Mouse (Mus musculus) stomach, postnatal 0 days (tissue): Measurements from ENCODE around the gene Ticam1. TPM values are rescaled to one million over a fixed set of nuclear protein-coding genes. Genes with fewer than 3 reads are reported as not detected.

Experiments
- ATAC-seq: fragments of 200-750 bp; cut with Nextera tagmentation; 2 replicates; pipeline ENCODE4 v1.8.0; 2017; ENCODE audit not compliant: low FRiP score, low TSS enrichment
- DNase-seq: peaks from one replicate; pipeline ENCODE4 v3.0.0-alpha.2; 2016; ENCODE audit warnings: low spot score
- H3K27ac ChIP-seq: fragments of 300-500 bp; sonication (generic); replicated peaks from 2 replicates; pipeline ENCODE4 v1.5.1; 2014; ENCODE audit warnings: mild to moderate bottlenecking, control low read depth
- H3K27me3 ChIP-seq: fragments of 300-500 bp; sonication (generic); 2 replicates; pipeline ENCODE4 v1.6.1; 2014; ENCODE audit warnings: low read length; ENCODE audit not compliant: control insufficient read depth, insufficient read depth
- H3K36me3 ChIP-seq: fragments of 300-500 bp; sonication (generic); 2 replicates; pipeline ENCODE4 v1.6.1; 2014; ENCODE audit warnings: low read length, mixed read lengths; ENCODE audit not compliant: control insufficient read depth, insufficient read depth
- H3K4me1 ChIP-seq: fragments of 300-500 bp; sonication (generic); replicated peaks from 2 replicates; pipeline ENCODE4 v1.6.1; 2014; ENCODE audit warnings: antibody characterized with exemption; ENCODE audit not compliant: control insufficient read depth, insufficient read depth
- H3K4me2 ChIP-seq: fragments of 300-500 bp; sonication (generic); replicated peaks from 2 replicates; pipeline ENCODE4 v1.6.1; 2014; ENCODE audit warnings: low read depth, mild to moderate bottlenecking, control low read depth, moderate library complexity
- H3K4me3 ChIP-seq: fragments of 300-500 bp; sonication (generic); 2 replicates; pipeline ENCODE4 v1.5.1; 2014; ENCODE audit warnings: low read depth, low read length, control low read depth
- H3K9ac ChIP-seq: fragments of 300-500 bp; sonication (generic); 2 replicates; pipeline ENCODE4 v1.6.1; 2014; ENCODE audit warnings: mild to moderate bottlenecking, low read length, control low read depth, mixed read lengths
- H3K9me3 ChIP-seq: fragments of 300-500 bp; sonication (generic); 2 replicates; pipeline ENCODE4 v1.6.1; 2016; ENCODE audit warnings: low read length; ENCODE audit not compliant: control insufficient read depth
- CTCF ChIP-seq: IDR thresholded peaks from 2 replicates; pipeline ENCODE4 v1.5.1; 2016; ENCODE audit warnings: antibody characterized with exemption, low read depth, mild to moderate bottlenecking, moderate library complexity
- EP300 ChIP-seq: optimal IDR thresholded peaks from 2 replicates; pipeline ENCODE3; 2016; ENCODE audit warnings: antibody characterized with exemption
- WGBS: fragments of 180-500 bp; shearing (Covaris S2); extraction: QIAGEN DNeasy Blood & Tissue Kit; methylation state at CpG from one replicate; pipeline ENCODE4 v1.1.7; 2014; 5-methylcytosine and 5-hydroxymethylcytosine counted together
- polyA plus RNA-seq: library from polyadenylated mRNA; unstranded; fragments of >200 nt; fragmentation: Nextera tagmentation; extraction: Ambion mirVana; gene quantifications from 2 replicates; pipeline ENCODE4 v1.2.1, GENCODE M21; 2015

Gene Ticam1
- polyA plus RNA-seq, 1 experiment from 2014 or later = 4.6 TPM

DNA sequence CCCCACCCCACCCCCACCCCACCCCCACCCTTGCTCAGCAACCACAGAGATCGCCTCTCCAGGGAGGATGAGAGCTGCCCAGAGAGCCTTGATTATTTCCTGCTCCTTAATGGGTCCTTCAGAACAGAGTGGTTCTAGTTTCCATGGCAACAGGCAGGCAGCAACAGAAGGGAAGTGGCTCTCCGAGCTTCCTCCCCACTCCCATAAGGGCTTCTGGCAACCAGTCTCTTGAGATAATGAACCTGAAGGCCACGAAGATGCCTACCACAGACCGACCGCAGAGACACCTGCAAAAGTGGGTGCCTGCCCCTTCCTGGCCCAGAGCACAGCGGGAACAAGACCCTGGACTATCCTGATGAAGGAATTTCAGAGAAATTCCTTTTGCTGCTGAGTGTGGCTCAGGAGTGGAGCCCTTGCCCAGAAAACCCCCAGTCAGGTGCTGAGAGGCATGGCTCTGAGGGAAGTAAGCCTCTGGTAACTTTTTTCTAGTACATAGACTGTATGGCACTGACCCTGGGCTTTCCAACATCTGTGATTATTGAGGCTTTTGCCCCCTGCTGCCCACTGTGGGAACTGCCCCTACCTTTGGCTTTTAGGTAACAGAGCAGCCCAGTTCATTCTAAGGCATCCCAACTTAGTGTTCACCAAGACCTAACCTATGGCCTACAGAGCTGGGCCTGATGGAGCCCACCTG, 25.3 kb downstream of the Ticam1 start:
- WGBS = 22% methylated on average over 6 of the region's 6 CpGs
- H3K27me3 ChIP-seq = no peaks in the 10 kb centered on the region
- ATAC-seq (no peak), DNase-seq (peak; percentile 75)
- no peak overlapping the region for H3K9ac ChIP-seq
- H3K4me3 ChIP-seq = no peak overlapping the region
- H3K4me1 ChIP-seq = no peaks in the 10 kb centered on the region
- H3K9me3 ChIP-seq = no peaks in the 10 kb centered on the region
- H3K27ac ChIP-seq = no peak overlapping the region
- H3K4me2 ChIP-seq = no peak overlapping the region
- peak; percentile 80 for TF ChIP-seq CTCF
- no peak for TF ChIP-seq EP300
- no peaks in the 10 kb centered on the region for H3K36me3 ChIP-seq

GRCm38 (mm10) chr17:56245608-56246007, 31.0 kb downstream of the Ticam1 start:
- Histone ChIP-seq H3K27ac (no peak overlapping the region), H3K4me2 (no peak overlapping the region), H3K4me3 (no peak overlapping the region), H3K4me1 (no peaks in the 10 kb centered on the region), H3K27me3 (no peaks in the 10 kb centered on the region), H3K36me3 (no peaks in the 10 kb centered on the region), H3K9me3 (no peaks in the 10 kb centered on the region), H3K9ac (no peak overlapping the region)
- ATAC-seq (no peak), DNase-seq (no peak)
- TF ChIP-seq CTCF (no peak), EP300 (no peak)
- 61% methylated on average over 7 of the region's 7 CpGs for whole genome bisulfite sequencing

DNA sequence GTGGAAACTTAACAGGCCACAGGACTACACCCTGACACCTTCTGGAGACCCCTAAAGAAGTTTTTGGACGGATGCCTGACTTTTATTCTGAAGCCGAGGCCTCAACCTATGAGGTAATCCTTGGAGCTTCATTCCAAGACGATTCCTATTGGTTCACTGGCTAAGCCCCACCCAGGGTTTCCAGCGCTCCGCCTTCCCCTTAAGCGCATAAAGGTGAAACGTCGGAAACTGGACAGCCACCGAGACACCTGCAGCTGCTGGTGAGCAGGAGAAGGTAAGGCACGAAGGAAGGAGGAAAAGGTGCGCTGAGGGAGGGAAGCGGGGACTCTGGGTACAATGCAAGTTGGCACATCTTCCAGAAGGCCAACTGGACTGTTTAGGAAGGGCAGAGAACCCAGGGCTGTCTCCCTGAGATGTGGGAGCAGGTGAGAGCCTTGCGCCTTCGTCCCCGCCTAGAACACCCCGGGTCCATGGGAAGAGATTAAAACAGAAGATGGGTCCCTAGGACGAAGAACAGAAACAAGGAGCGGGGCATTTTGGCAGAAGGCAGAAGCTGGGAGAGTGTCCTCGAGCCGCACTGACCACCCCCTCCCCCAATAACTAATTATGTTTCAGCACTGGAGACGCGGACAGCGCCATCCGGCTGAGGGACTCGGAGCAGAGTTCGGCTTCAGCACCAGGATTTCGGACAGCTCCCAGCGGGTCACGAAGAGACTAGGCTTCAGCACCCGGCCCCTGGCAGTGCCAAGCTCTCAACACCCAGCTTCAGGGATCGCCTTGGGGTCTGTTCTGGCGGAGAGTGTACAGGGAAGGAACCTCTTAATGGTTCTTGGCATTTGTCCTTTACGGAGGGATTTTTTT, 34.8 kb downstream of the Ticam1 start:
- Histone ChIP-seq H3K4me2 (no peak overlapping the region), H3K36me3 (no peaks in the 10 kb centered on the region), H3K4me1 (no peaks in the 10 kb centered on the region), H3K27me3 (no peaks in the 10 kb centered on the region), H3K27ac (no peak overlapping the region), H3K9me3 (no peaks in the 10 kb centered on the region), H3K9ac (no peak overlapping the region), H3K4me3 (no peak overlapping the region)
- DNase-seq (peak; percentile 92), ATAC-seq (peak; percentile 77)
- TF ChIP-seq CTCF (peak; percentile 34), EP300 (no peak)
- WGBS = under 1% methylated on average over 33 of the region's 33 CpGs

DNA sequence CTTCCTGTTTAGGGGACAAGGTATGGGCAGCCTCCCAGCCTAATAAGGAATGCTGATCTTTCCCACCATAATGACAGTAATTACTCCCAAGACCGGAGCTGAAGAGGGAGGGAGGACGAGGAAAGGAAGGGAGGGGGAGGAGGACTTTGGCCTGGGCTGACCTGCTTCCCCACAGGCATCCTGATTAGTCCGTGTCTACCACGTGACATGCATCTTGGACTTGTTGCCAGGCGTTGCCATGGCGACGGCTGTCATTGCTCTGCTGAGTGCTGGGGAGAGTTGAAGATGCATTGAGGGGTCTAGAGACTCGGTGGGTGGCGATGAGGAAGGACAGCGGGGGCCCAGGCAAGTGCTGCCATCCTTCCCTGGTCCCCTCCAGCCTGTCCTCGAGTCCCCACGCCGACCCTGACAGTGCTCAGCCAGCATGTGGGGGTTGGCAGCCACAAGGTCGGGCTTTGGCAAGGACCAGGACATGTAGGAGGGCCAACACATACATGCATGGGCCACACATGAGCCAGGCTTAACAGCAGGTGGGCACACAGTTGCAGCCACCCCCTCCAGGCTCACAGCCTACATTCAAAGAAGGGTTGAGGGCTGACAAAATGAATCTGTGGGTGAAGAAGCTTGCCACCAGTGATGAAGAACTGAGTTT, 42.6 kb downstream of the Ticam1 start:
- H3K36me3 ChIP-seq = no peaks in the 10 kb centered on the region
- WGBS = 5% methylated on average over 14 of the region's 14 CpGs
- H3K9me3 ChIP-seq = no peaks in the 10 kb centered on the region
- H3K4me2 ChIP-seq = no peak overlapping the region
- H3K9ac ChIP-seq = no peak overlapping the region
- DNase-seq (peak; percentile 55), ATAC-seq (peak; percentile 84)
- no peak overlapping the region for H3K27ac ChIP-seq
- TF ChIP-seq EP300 = no peak
- TF ChIP-seq CTCF = no peak
- H3K4me3 ChIP-seq = no peak overlapping the region
- H3K4me1 ChIP-seq = no peaks in the 10 kb centered on the region
- no peaks in the 10 kb centered on the region for H3K27me3 ChIP-seq

DNA sequence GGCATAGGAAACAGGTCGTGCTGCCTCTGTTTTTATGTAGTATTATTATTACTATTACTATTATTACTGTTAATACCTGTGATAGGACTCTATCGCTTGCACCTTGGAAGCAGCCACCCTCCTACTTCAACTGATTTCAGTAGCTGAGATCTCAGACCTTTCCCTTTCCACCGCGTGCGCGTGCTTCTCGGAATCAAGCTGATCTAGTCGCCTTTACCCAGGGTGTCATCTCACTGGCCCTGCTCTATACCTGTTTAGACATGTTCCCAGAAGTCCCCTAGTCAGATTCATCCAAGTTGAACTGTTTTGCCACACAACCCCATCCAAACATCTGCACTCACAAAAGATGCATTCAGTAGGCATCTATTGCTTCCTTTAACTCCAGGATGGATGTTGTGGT, 43.2 kb downstream of the Ticam1 start:
- Histone ChIP-seq H3K4me1 (no peaks in the 10 kb centered on the region), H3K27me3 (no peaks in the 10 kb centered on the region), H3K4me3 (no peak overlapping the region), H3K9ac (no peak overlapping the region), H3K27ac (no peak overlapping the region), H3K4me2 (no peak overlapping the region), H3K9me3 (no peaks in the 10 kb centered on the region), H3K36me3 (no peaks in the 10 kb centered on the region)
- DNase-seq = no peak
- 54% methylated on average over 8 of the region's 8 CpGs for WGBS
- no peak for TF ChIP-seq CTCF
- TF ChIP-seq EP300 = no peak
- ATAC-seq = no peak

- H3K36me3 ChIP-seq = no peaks in the 10 kb centered on the region
- H3K9ac ChIP-seq = no peak overlapping the region
- no peak for DNase-seq
- H3K4me3 ChIP-seq = no peak overlapping the region
- H3K27me3 ChIP-seq = no peaks in the 10 kb centered on the region
- H3K4me2 ChIP-seq = no peak overlapping the region
- no peak for ATAC-seq
- H3K27ac ChIP-seq = no peak overlapping the region
- TF ChIP-seq CTCF (no peak), EP300 (no peak)
- 59% methylated on average over 10 of the region's 10 CpGs for WGBS
- no peaks in the 10 kb centered on the region for H3K9me3 ChIP-seq
- H3K4me1 ChIP-seq = no peaks in the 10 kb centered on the region
These were observed 46.6 kb downstream of the Ticam1 start for GRCm38 (mm10) chr17:56229943-56230342.
